Mouse (Mus musculus) hindbrain, embryonic 14.5 days (tissue): ENCODE results near the gene Olfr433. TPM values are rescaled to one million over a fixed set of nuclear protein-coding genes. Genes with fewer than 3 reads are reported as not detected.
"Not testable (repeated sequence)": the region's sequence is repeated elsewhere in the genome, so short reads cannot be mapped to it uniquely, and the experiment has no call there.

Source experiments
- ATAC-seq: fragments of 200-750 bp; cut with Nextera tagmentation; 2 replicates; pipeline ENCODE4 v1.8.0; 2017; ENCODE audit warnings: moderate number of reproducible peaks, mild to moderate bottlenecking, moderate TSS enrichment, moderate library complexity; ENCODE audit not compliant: low FRiP score
- DNase-seq: peaks from one replicate; pipeline ENCODE4 v3.0.0-alpha.2; 2015; ENCODE audit warnings: low spot score
- H3K27ac ChIP-seq: fragments of 300-500 bp; sonication (generic); 2 replicates; pipeline ENCODE4 v1.5.1; 2014; ENCODE audit warnings: mild to moderate bottlenecking, moderate library complexity
- H3K27me3 ChIP-seq: fragments of 300-500 bp; sonication (generic); 2 replicates; pipeline ENCODE4 v1.6.1; 2014; ENCODE audit warnings: mild to moderate bottlenecking, low read length, mixed read lengths; ENCODE audit not compliant: control insufficient read depth, insufficient read depth
- H3K36me3 ChIP-seq: fragments of 300-500 bp; sonication (generic); replicated peaks from 2 replicates; pipeline ENCODE4 v1.6.1; 2014; ENCODE audit not compliant: control insufficient read depth, insufficient read depth
- H3K4me1 ChIP-seq: fragments of 300-500 bp; sonication (generic); replicated peaks from 2 replicates; pipeline ENCODE4 v1.6.1; 2014; ENCODE audit warnings: antibody characterized with exemption, low read length, mixed read lengths; ENCODE audit not compliant: control insufficient read depth, insufficient read depth
- H3K4me2 ChIP-seq: fragments of 300-500 bp; sonication (generic); replicated peaks from 2 replicates; pipeline ENCODE4 v1.6.1; 2014; ENCODE audit warnings: mild to moderate bottlenecking, moderate library complexity
- H3K4me3 ChIP-seq: fragments of 300-500 bp; sonication (generic); replicated peaks from 2 replicates; pipeline ENCODE4 v1.5.1; 2014; ENCODE audit warnings: mild to moderate bottlenecking, low read length
- H3K9ac ChIP-seq: fragments of 300-500 bp; sonication (generic); 2 replicates; pipeline ENCODE4 v1.6.1; 2014
- H3K9me3 ChIP-seq: fragments of 300-500 bp; sonication (generic); 2 replicates; pipeline ENCODE4 v1.6.1; 2016; ENCODE audit warnings: low read length; ENCODE audit not compliant: control insufficient read depth
- WGBS: fragments of 180-500 bp; shearing (Covaris S2); extraction: QIAGEN DNeasy Blood & Tissue Kit; methylation state at CpG from one replicate; pipeline ENCODE4 v1.1.7; 2014; 5-methylcytosine and 5-hydroxymethylcytosine counted together
- polyA plus RNA-seq: library from polyadenylated mRNA; unstranded; fragments of >200 nt; fragmentation: Nextera tagmentation; extraction: Ambion mirVana; gene quantifications from 2 replicates; pipeline ENCODE4 v1.2.1, GENCODE M21; 2014

Gene Olfr433
- polyA plus RNA-seq, 1 experiment from 2014 or later = not detected

GRCm38 (mm10) chr1:174048227-174048626, 7.7 kb downstream of the Olfr433 start:
- not testable (repeated sequence) for H3K27me3 ChIP-seq, DNase-seq

GRCm38 (mm10) chr1:174048893-174049292, 8.4 kb downstream of the Olfr433 start, which contains the start of gene Olfr432:
Olfr432 (plus strand) TSS chr1:174049205.
- no peak within 1 kb of the TSS for H3K4me2 ChIP-seq
- H3K9ac ChIP-seq = no peak within 1 kb of the TSS
- WGBS = 84% methylated on average over 2 of the region's 2 CpGs
- H3K36me3 ChIP-seq = no peaks in the 10 kb centered on the region
- ATAC-seq = no peak
- no peak within 1 kb of the TSS for H3K27ac ChIP-seq
- H3K4me1 ChIP-seq = no peaks in the 10 kb centered on the region
- no peak for DNase-seq
- no peak within 1 kb of the TSS for H3K4me3 ChIP-seq
- no peaks in the 10 kb centered on the region for H3K27me3 ChIP-seq
- H3K9me3 ChIP-seq = no peaks in the 10 kb centered on the region

More at GRCm38 (mm10) chr1:174048227-174048626, 7.7 kb downstream of the Olfr433 start:
- H3K4me1 ChIP-seq, H3K9me3 ChIP-seq, ATAC-seq, H3K36me3 ChIP-seq, H3K27ac ChIP-seq, H3K4me2 ChIP-seq, H3K4me3 ChIP-seq, H3K9ac ChIP-seq: not testable (repeated sequence)
- 88% methylated on average over 6 of the region's 6 CpGs for WGBS

GRCm38 (mm10) chr1:174049357-174049756, 8.9 kb downstream of the Olfr433 start:
- not testable (repeated sequence) for H3K9me3 ChIP-seq, H3K4me2 ChIP-seq, H3K9ac ChIP-seq, H3K4me1 ChIP-seq, ATAC-seq, DNase-seq, H3K27ac ChIP-seq, H3K36me3 ChIP-seq, H3K4me3 ChIP-seq, H3K27me3 ChIP-seq
- WGBS = 89% methylated on average over 4 of the region's 4 CpGs

- 90% methylated on average over 4 of the region's 4 CpGs for WGBS
- H3K27ac ChIP-seq = no peak overlapping the region
- H3K36me3 ChIP-seq = no peaks in the 10 kb centered on the region
- no peak for DNase-seq
- no peak overlapping the region for H3K9ac ChIP-seq
- H3K9me3 ChIP-seq = no peaks in the 10 kb centered on the region
- H3K4me3 ChIP-seq = no peak overlapping the region
- H3K4me2 ChIP-seq = no peak overlapping the region
- peak; percentile 31; the same call in 1 of the 2 replicates for ATAC-seq
- no peaks in the 10 kb centered on the region for H3K27me3 ChIP-seq
- H3K4me1 ChIP-seq = no peaks in the 10 kb centered on the region
Measured at GRCm38 (mm10) chr1:174050532-174050931, 10.0 kb downstream of the Olfr433 start.

GRCm38 (mm10) chr1:174051515-174051914, 11.0 kb downstream of the Olfr433 start:
- no peak for ATAC-seq
- Histone ChIP-seq H3K27ac (no peak overlapping the region), H3K9ac (no peak overlapping the region), H3K27me3 (no peaks in the 10 kb centered on the region), H3K9me3 (no peaks in the 10 kb centered on the region), H3K4me1 (no peaks in the 10 kb centered on the region), H3K36me3 (no peaks in the 10 kb centered on the region), H3K4me3 (no peak overlapping the region), H3K4me2 (no peak overlapping the region)
- DNase-seq = no peak
- 91% methylated on average over 4 of the region's 4 CpGs for WGBS

GRCm38 (mm10) chr1:174051931-174052536, 11.5 kb downstream of the Olfr433 start:
- no peak for DNase-seq
- H3K9me3 ChIP-seq = no peaks in the 10 kb centered on the region
- H3K9ac ChIP-seq = no peak overlapping the region
- no peaks in the 10 kb centered on the region for H3K4me1 ChIP-seq
- no peak for ATAC-seq
- no peak overlapping the region for H3K27ac ChIP-seq
- no peaks in the 10 kb centered on the region for H3K36me3 ChIP-seq
- WGBS = 93% methylated on average over 5 of the region's 5 CpGs
- H3K4me3 ChIP-seq = no peak overlapping the region
- H3K27me3 ChIP-seq = no peaks in the 10 kb centered on the region
- H3K4me2 ChIP-seq = no peak overlapping the region

- H3K4me1 ChIP-seq = no peaks in the 10 kb centered on the region
- 89% methylated on average over 3 of the region's 3 CpGs for WGBS
- H3K9ac ChIP-seq = no peak overlapping the region
- no peak for ATAC-seq
- H3K4me3 ChIP-seq = no peak overlapping the region
- DNase-seq = no peak
- H3K4me2 ChIP-seq = no peak overlapping the region
- no peaks in the 10 kb centered on the region for H3K27me3 ChIP-seq
- no peaks in the 10 kb centered on the region for H3K9me3 ChIP-seq
- H3K36me3 ChIP-seq = no peaks in the 10 kb centered on the region
- no peak overlapping the region for H3K27ac ChIP-seq
Measured at GRCm38 (mm10) chr1:174052981-174053380, 12.5 kb downstream of the Olfr433 start.

GRCm38 (mm10) chr1:174055248-174055647, 14.7 kb downstream of the Olfr433 start:
- Histone ChIP-seq H3K9ac (no peak overlapping the region), H3K9me3 (no peaks in the 10 kb centered on the region), H3K36me3 (no peaks in the 10 kb centered on the region), H3K4me2 (no peak overlapping the region), H3K27me3 (no peaks in the 10 kb centered on the region), H3K4me1 (no peaks in the 10 kb centered on the region), H3K27ac (no peak overlapping the region), H3K4me3 (no peak overlapping the region)
- 85% methylated on average over 2 of the region's 2 CpGs for WGBS
- no peak for ATAC-seq
- no peak for DNase-seq

- Histone ChIP-seq H3K27ac (no peak within 1 kb of the TSS), H3K36me3 (no peaks in the 10 kb centered on the region), H3K4me3 (no peak within 1 kb of the TSS), H3K9ac (no peak within 1 kb of the TSS), H3K27me3 (no peaks in the 10 kb centered on the region), H3K9me3 (no peaks in the 10 kb centered on the region), H3K4me1 (no peaks in the 10 kb centered on the region), H3K4me2 (no peak within 1 kb of the TSS)
- WGBS = 90% methylated on average over 3 of the region's 3 CpGs
- DNase-seq = no peak
- no peak for ATAC-seq
Measured at GRCm38 (mm10) chr1:174066305-174066704, 25.8 kb downstream of the Olfr433 start, which contains the start of gene Olfr430. Olfr430 (plus strand) TSS chr1:174066605.

GRCm38 (mm10) chr1:174084031-174084430, 43.5 kb downstream of the Olfr433 start, which contains the start of gene Olfr429:
Olfr429 (plus strand) TSS chr1:174084331.
- Histone ChIP-seq H3K9me3 (no peaks in the 10 kb centered on the region), H3K27me3 (no peaks in the 10 kb centered on the region), H3K4me3 (no peak within 1 kb of the TSS), H3K4me2 (no peak within 1 kb of the TSS), H3K4me1 (no peaks in the 10 kb centered on the region), H3K27ac (no peak within 1 kb of the TSS), H3K9ac (no peak within 1 kb of the TSS), H3K36me3 (no peaks in the 10 kb centered on the region)
- whole genome bisulfite sequencing = 90% methylated on average over 2 of the region's 2 CpGs
- DNase-seq = no peak
- no peak for ATAC-seq
